Mouse (Mus musculus) urinary bladder, postnatal 14 days (tissue): ENCODE data around the gene Gabrp.

Experiments used
- DNase-seq: peaks from one replicate; pipeline ENCODE4 v3.0.0; 2021; ENCODE audit warnings: low spot score

Gabrp gene

GRCm38 (mm10) chr11:33578859-33579258 lies at the start of gene Gabrp:
TSS of gene Gabrp (minus strand) at chr11:33578959.
- peak; percentile 24 for DNase-seq

- DNase-seq: no peak
These were observed 48.5 kb upstream of the Gabrp start for GRCm38 (mm10) chr11:33627136-33627742.

GRCm38 (mm10) chr11:33614218-33614617 lies 35.5 kb upstream of the Gabrp start:
- peak; percentile 69 for DNase-seq

- DNase-seq: no peak
These were observed 29.0 kb upstream of the Gabrp start for GRCm38 (mm10) chr11:33607784-33608183.

- no peak for DNase-seq
These were observed 24.4 kb upstream of the Gabrp start for GRCm38 (mm10) chr11:33603174-33603573.

- peak; percentile 66 for DNase-seq
These were observed 20.2 kb upstream of the Gabrp start, which contains the start of gene D130052B06Rik for GRCm38 (mm10) chr11:33598986-33599385. TSS of gene D130052B06Rik (plus strand) at chr11:33599302.

- no peak for DNase-seq
These were observed 17.9 kb upstream of the Gabrp start for GRCm38 (mm10) chr11:33596655-33597054.

- DNase-seq: no peak
These were observed 14.1 kb upstream of the Gabrp start for GRCm38 (mm10) chr11:33592826-33593225.

GRCm38 (mm10) chr11:33590771-33591170 lies 12.0 kb upstream of the Gabrp start:
- DNase-seq: no peak

GRCm38 (mm10) chr11:33586614-33587013 lies 7.9 kb upstream of the Gabrp start:
- DNase-seq: no peak

GRCm38 (mm10) chr11:33579621-33580020 lies 862 bp upstream of the Gabrp start:
- peak; percentile 33 for DNase-seq

GRCm38 (mm10) chr11:33574944-33575343 lies 3.8 kb downstream of the Gabrp start:
- DNase-seq: peak; percentile 9

- peak; percentile 21 for DNase-seq
These were observed 8.3 kb downstream of the Gabrp start for GRCm38 (mm10) chr11:33570413-33570812.

- no peak for DNase-seq
These were observed 14.8 kb downstream of the Gabrp start for GRCm38 (mm10) chr11:33563921-33564320.

GRCm38 (mm10) chr11:33554123-33554522 lies 24.6 kb downstream of the Gabrp start:
- DNase-seq: no peak

- no peak for DNase-seq
These were observed 27.7 kb downstream of the Gabrp start for GRCm38 (mm10) chr11:33550861-33551560.

- DNase-seq: no peak
These were observed 31.4 kb downstream of the Gabrp start for GRCm38 (mm10) chr11:33547386-33547785.

GRCm38 (mm10) chr11:33544945-33545344 lies 33.8 kb downstream of the Gabrp start:
- DNase-seq: no peak

GRCm38 (mm10) chr11:33544121-33544520 lies 34.6 kb downstream of the Gabrp start:
- no peak for DNase-seq

GRCm38 (mm10) chr11:33537390-33538125 lies 41.2 kb downstream of the Gabrp start:
- DNase-seq: no peak

- no peak for DNase-seq
These were observed 42.1 kb downstream of the Gabrp start for GRCm38 (mm10) chr11:33536636-33537035.

GRCm38 (mm10) chr11:33534541-33534940 lies 44.2 kb downstream of the Gabrp start:
- no peak for DNase-seq

GRCm38 (mm10) chr11:33533577-33533976 lies 45.2 kb downstream of the Gabrp start:
- DNase-seq: no peak
